Mouse (Mus musculus): ENCODE measurements around the gene Lrp6. TPM values are rescaled to one million over a fixed set of nuclear protein-coding genes. Genes with fewer than 3 reads are reported as not detected.

Gene Lrp6
- polyA plus RNA-seq, 1 experiment from 2014 or later = 41.6 TPM

GRCm38 (mm10) chr6:134599239-134599638, 32.5 kb upstream of the Lrp6 start:
- ATAC-seq (ENCODE audit: insufficient number of reproducible peaks, insufficient read depth, low FRiP score, low TSS enrichment) = no peak
- WGBS = 66% methylated on average over 1 of the region's 1 CpGs
- Histone ChIP-seq H3K4me2 (replicated peaks) (no peak overlapping the region), H3K27ac (no peak overlapping the region), H3K27me3 (no peaks in the 10 kb centered on the region), H3K9ac (no peak overlapping the region), H3K36me3 (no peaks in the 10 kb centered on the region), H3K4me3 (no peak overlapping the region), H3K4me1 (peaks cover 9% of the 10 kb centered on the region), H3K9me3 (no peaks in the 10 kb centered on the region)

- Histone ChIP-seq H3K36me3 (no peaks in the 10 kb centered on the region), H3K9ac (no peak overlapping the region), H3K4me2 (replicated peaks) (no peak overlapping the region), H3K27ac (no peak overlapping the region), H3K4me3 (no peak overlapping the region), H3K4me1 (peaks cover 9% of the 10 kb centered on the region), H3K9me3 (no peaks in the 10 kb centered on the region), H3K27me3 (no peaks in the 10 kb centered on the region)
- 88% methylated on average over 6 of the region's 6 CpGs for WGBS
- no peak for ATAC-seq (ENCODE audit: insufficient number of reproducible peaks, insufficient read depth, low FRiP score, low TSS enrichment)
Measured at GRCm38 (mm10) chr6:134597651-134598229, 31.0 kb upstream of the Lrp6 start.

GRCm38 (mm10) chr6:134594569-134595442, 28.0 kb upstream of the Lrp6 start:
- WGBS = 71% methylated on average over 18 of the region's 21 CpGs
- no peak overlapping the region for H3K4me3 ChIP-seq
- H3K4me1 ChIP-seq = no peaks in the 10 kb centered on the region
- H3K4me2 ChIP-seq (replicated peaks) = no peak overlapping the region
- no peak overlapping the region for H3K9ac ChIP-seq
- no peaks in the 10 kb centered on the region for H3K9me3 ChIP-seq
- no peaks in the 10 kb centered on the region for H3K36me3 ChIP-seq
- no peaks in the 10 kb centered on the region for H3K27me3 ChIP-seq
- H3K27ac ChIP-seq = no peak overlapping the region
- no peak for ATAC-seq (ENCODE audit: insufficient number of reproducible peaks, insufficient read depth, low FRiP score, low TSS enrichment)

- Histone ChIP-seq H3K36me3 (no peaks in the 10 kb centered on the region), H3K9ac (no peak overlapping the region), H3K4me2 (replicated peaks) (no peak overlapping the region), H3K4me1 (no peaks in the 10 kb centered on the region), H3K27me3 (no peaks in the 10 kb centered on the region), H3K4me3 (no peak overlapping the region), H3K27ac (no peak overlapping the region), H3K9me3 (no peaks in the 10 kb centered on the region)
- ATAC-seq (ENCODE audit: insufficient number of reproducible peaks, insufficient read depth, low FRiP score, low TSS enrichment) = no peak
- WGBS = 84% methylated on average over 2 of the region's 2 CpGs
Measured at GRCm38 (mm10) chr6:134591614-134592013, 24.8 kb upstream of the Lrp6 start.

- Histone ChIP-seq H3K4me2 (replicated peaks) (no peak overlapping the region), H3K9me3 (no peaks in the 10 kb centered on the region), H3K4me3 (no peak overlapping the region), H3K9ac (no peak overlapping the region), H3K27ac (no peak overlapping the region), H3K4me1 (no peaks in the 10 kb centered on the region), H3K27me3 (no peaks in the 10 kb centered on the region), H3K36me3 (no peaks in the 10 kb centered on the region)
- ATAC-seq (ENCODE audit: insufficient number of reproducible peaks, insufficient read depth, low FRiP score, low TSS enrichment) = no peak
- WGBS = 81% methylated on average over 5 of the region's 5 CpGs
Measured at GRCm38 (mm10) chr6:134586241-134586640, 19.5 kb upstream of the Lrp6 start.

GRCm38 (mm10) chr6:134584616-134585015, 17.9 kb upstream of the Lrp6 start:
- H3K9ac ChIP-seq = no peak overlapping the region
- H3K9me3 ChIP-seq = no peaks in the 10 kb centered on the region
- no peak overlapping the region for H3K4me2 ChIP-seq (replicated peaks)
- no peaks in the 10 kb centered on the region for H3K36me3 ChIP-seq
- H3K27me3 ChIP-seq = no peaks in the 10 kb centered on the region
- H3K4me3 ChIP-seq = no peak overlapping the region
- WGBS = 93% methylated on average over 2 of the region's 2 CpGs
- ATAC-seq (ENCODE audit: insufficient number of reproducible peaks, insufficient read depth, low FRiP score, low TSS enrichment) = no peak
- no peaks in the 10 kb centered on the region for H3K4me1 ChIP-seq
- H3K27ac ChIP-seq = no peak overlapping the region

GRCm38 (mm10) chr6:134582110-134582509, 15.3 kb upstream of the Lrp6 start:
- Histone ChIP-seq H3K4me1 (no peaks in the 10 kb centered on the region), H3K4me2 (replicated peaks) (no peak overlapping the region), H3K4me3 (no peak overlapping the region), H3K27ac (no peak overlapping the region), H3K36me3 (no peaks in the 10 kb centered on the region), H3K9ac (no peak overlapping the region), H3K27me3 (no peaks in the 10 kb centered on the region), H3K9me3 (no peaks in the 10 kb centered on the region)
- no peak for ATAC-seq (ENCODE audit: insufficient number of reproducible peaks, insufficient read depth, low FRiP score, low TSS enrichment)
- 75% methylated on average over 5 of the region's 5 CpGs for WGBS

- Histone ChIP-seq H3K9ac (no peak overlapping the region), H3K36me3 (no peaks in the 10 kb centered on the region), H3K27ac (no peak overlapping the region), H3K4me2 (replicated peaks) (no peak overlapping the region), H3K9me3 (no peaks in the 10 kb centered on the region), H3K4me1 (no peaks in the 10 kb centered on the region), H3K4me3 (no peak overlapping the region), H3K27me3 (no peaks in the 10 kb centered on the region)
- ATAC-seq (ENCODE audit: insufficient number of reproducible peaks, insufficient read depth, low FRiP score, low TSS enrichment) = no peak
- WGBS = 92% methylated on average over 4 of the region's 4 CpGs
Measured at GRCm38 (mm10) chr6:134579506-134579905, 12.7 kb upstream of the Lrp6 start.

- Histone ChIP-seq H3K36me3 (no peaks in the 10 kb centered on the region), H3K4me3 (no peak overlapping the region), H3K4me2 (replicated peaks) (no peak overlapping the region), H3K9me3 (no peaks in the 10 kb centered on the region), H3K27me3 (no peaks in the 10 kb centered on the region), H3K9ac (no peak overlapping the region), H3K27ac (no peak overlapping the region), H3K4me1 (no peaks in the 10 kb centered on the region)
- WGBS = 53% methylated on average over 6 of the region's 6 CpGs
- ATAC-seq (ENCODE audit: insufficient number of reproducible peaks, insufficient read depth, low FRiP score, low TSS enrichment) = no peak
Measured at GRCm38 (mm10) chr6:134578039-134578438, 11.3 kb upstream of the Lrp6 start.

GRCm38 (mm10) chr6:134575288-134575741, 8.6 kb upstream of the Lrp6 start:
- no peak for ATAC-seq (ENCODE audit: insufficient number of reproducible peaks, insufficient read depth, low FRiP score, low TSS enrichment)
- Histone ChIP-seq H3K27me3 (no peaks in the 10 kb centered on the region), H3K36me3 (no peaks in the 10 kb centered on the region), H3K4me3 (no peak overlapping the region), H3K4me2 (replicated peaks) (no peak overlapping the region), H3K9ac (no peak overlapping the region), H3K4me1 (no peaks in the 10 kb centered on the region), H3K27ac (no peak overlapping the region), H3K9me3 (0 out of 2 replicates have a peak, but pooled peaks cover 6% of the 10 kb centered on the region)
- WGBS = 62% methylated on average over 3 of the region's 3 CpGs

GRCm38 (mm10) chr6:134567986-134568556, 1.3 kb upstream of the Lrp6 start:
- Histone ChIP-seq H3K4me3 (no peak overlapping the region), H3K36me3 (no peaks in the 10 kb centered on the region), H3K4me1 (peaks cover 9% of the 10 kb centered on the region; the same call in 1 of the 2 replicates), H3K4me2 (replicated peaks) (no peak overlapping the region), H3K27me3 (no peaks in the 10 kb centered on the region), H3K9ac (no peak overlapping the region), H3K27ac (no peak overlapping the region), H3K9me3 (0 out of 2 replicates have a peak, but pooled peaks cover 6% of the 10 kb centered on the region)
- no peak for ATAC-seq (ENCODE audit: insufficient number of reproducible peaks, insufficient read depth, low FRiP score, low TSS enrichment)
- 75% methylated on average over 5 of the region's 5 CpGs for WGBS
